In the genomic region with DNA sequence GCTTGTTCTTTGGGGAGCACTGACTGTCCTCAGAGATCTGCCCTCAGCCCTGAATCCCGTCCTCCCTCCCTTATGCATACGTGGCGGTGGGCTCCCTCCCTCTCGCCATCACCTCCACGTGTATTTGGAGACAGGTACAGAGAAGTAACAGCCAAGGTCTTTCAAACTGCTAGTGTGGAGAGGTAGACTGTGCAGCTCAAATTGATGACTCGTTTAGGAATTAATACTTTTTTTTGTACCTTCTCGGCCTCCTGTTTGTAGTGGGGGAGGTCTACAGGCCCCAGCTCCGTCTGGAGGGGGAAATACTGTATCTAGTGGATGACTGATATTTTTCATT, we compare ENCODE assay signal across 8 mouse cellular contexts.
DNase-seq lines count a peak whose midpoint lies in the region; ATAC-seq and TF ChIP-seq lines count a peak whose summit lies in the region.

No protein-coding gene starts in this region.

- H3K4me2 ChIP-seq in liver, embryonic 12.5 days, result peak overlapping the region; percentile 69
- peak overlapping the region; percentile 83 for H3K4me2 ChIP-seq in stomach, postnatal 0 days (replicated peaks; ENCODE audit: low read depth)

- TF ChIP-seq CTCF in stomach, postnatal 0 days (IDR thresholded peaks at IDR 0.05; ENCODE audit: low read depth), result no peak

- DNase-seq in cerebellum, adult 11-12 months, result peak; percentile 39
- DNase-seq in cerebellum, adult 18-20 months, result no peak
- no peak for DNase-seq in stomach, postnatal 0 days (ENCODE audit: low spot score)
- no peak for DNase-seq in frontal cortex, postnatal 36 days (ENCODE audit: low spot score in 2 of 2)
- DNase-seq in adrenal gland, adult 18-20 months (ENCODE audit: low spot score in 2 of 2), result no peak

- no peak for ATAC-seq in megakaryocyte, adult 5-6 weeks (ENCODE audit: poor library complexity, severe bottlenecking)
- no peak for ATAC-seq in liver, embryonic 12.5 days
- no peak for ATAC-seq in stomach, postnatal 0 days (ENCODE audit: low FRiP score, low TSS enrichment)

- no peak for TF ChIP-seq EP300 in stomach, postnatal 0 days (optimal IDR thresholded peaks at IDR 0.05)

- peaks cover 68% of the 10 kb centered on the region for H3K27me3 ChIP-seq in megakaryocyte, embryonic 14.5 days (replicated peaks)
- H3K27me3 ChIP-seq in liver, embryonic 12.5 days (replicated peaks), result peaks cover 74% of the 10 kb centered on the region
- no peaks in the 10 kb centered on the region for H3K27me3 ChIP-seq in stomach, postnatal 0 days (ENCODE audit: control insufficient read depth, insufficient read depth, low read length)

- H3K4me1 ChIP-seq in megakaryocyte, embryonic 14.5 days, result peaks cover 16% of the 10 kb centered on the region
- peaks cover 5% of the 10 kb centered on the region; the same call in 1 of the 2 replicates for H3K4me1 ChIP-seq in liver, embryonic 12.5 days
- H3K4me1 ChIP-seq in stomach, postnatal 0 days (replicated peaks; ENCODE audit: control insufficient read depth, insufficient read depth), result no peaks in the 10 kb centered on the region

- 5% methylated on average over 8 of the region's 8 CpGs for WGBS in liver, embryonic 12.5 days (ENCODE audit: insufficient replicate concordance)
- WGBS in stomach, postnatal 0 days, result 12% methylated on average over 8 of the region's 8 CpGs

- no peak overlapping the region for H3K27ac ChIP-seq in liver, embryonic 12.5 days
- no peak overlapping the region for H3K27ac ChIP-seq in stomach, postnatal 0 days (replicated peaks)

- H3K36me3 ChIP-seq in megakaryocyte, embryonic 14.5 days (replicated peaks; ENCODE audit: low read length), result no peaks in the 10 kb centered on the region
- H3K36me3 ChIP-seq in liver, embryonic 12.5 days, result no peaks in the 10 kb centered on the region
- H3K36me3 ChIP-seq in stomach, postnatal 0 days (ENCODE audit: control insufficient read depth, insufficient read depth, low read length), result no peaks in the 10 kb centered on the region

- no peak overlapping the region for H3K9ac ChIP-seq in liver, embryonic 12.5 days
- H3K9ac ChIP-seq in stomach, postnatal 0 days (ENCODE audit: low read length), result peak overlapping the region; percentile 72; the same call in 1 of the 2 replicates

- peak overlapping the region; percentile 88 for H3K4me3 ChIP-seq in megakaryocyte, embryonic 14.5 days (replicated peaks)
- H3K4me3 ChIP-seq in liver, embryonic 12.5 days, result peak overlapping the region; percentile 54; the same call in 1 of the 2 replicates
- peak overlapping the region; percentile 58 for H3K4me3 ChIP-seq in stomach, postnatal 0 days (ENCODE audit: low read depth, low read length)

- no peaks in the 10 kb centered on the region for H3K9me3 ChIP-seq in megakaryocyte, embryonic 14.5 days
- H3K9me3 ChIP-seq in liver, embryonic 12.5 days (replicated peaks), result no peaks in the 10 kb centered on the region
- no peaks in the 10 kb centered on the region for H3K9me3 ChIP-seq in stomach, postnatal 0 days (ENCODE audit: control insufficient read depth, low read length)
